ENCODE assay signal across 15 mouse cellular contexts in genomic region chr4:119889760-119890159, GRCm38 (mm10).
"Had no signal": no experiment of that assay in that cellular context is flagged by ENCODE, and none has a peak within 500 bp of the region (broad histone marks: within the 10 kb centered on the region; RNA-seq: fewer than 3 reads in every experiment).

No protein-coding gene starts in this region.

- ATAC-seq: hindbrain, postnatal 0 days; intestine, embryonic 16.5 days had no signal

- DNase-seq: gastrocnemius, adult 2 months; gastrocnemius, postnatal 10 days; gastrocnemius, postnatal 25 days; heart, postnatal 10 days; heart, postnatal 4 days; kidney, adult 11 months; kidney, adult 2 months; kidney, adult 9 months; kidney, postnatal 14 days; kidney, postnatal 36 days; layer of hippocampus, adult 9-11 months; layer of hippocampus, postnatal 36 days; left cerebral cortex, postnatal 4 days had no signal
